Mouse (Mus musculus) regulatory T cell (primary cell): ENCODE results near the gene Spsb1.

Experiments
- in situ Hi-C: fragments of 300-600 bp; cut with MboI, MseI; formaldehyde crosslinking; loops from one replicate; pipeline ENCODE4 v1.15.1; 2025; ENCODE audit warnings: high pct_unique_total_duplicates

The Spsb1 gene

GRCm38 (mm10) chr4:149918455-149919070 is 36.3 kb downstream of the Spsb1 start:
- in situ Hi-C loops: no loop called here

- in situ Hi-C loops: no loop called here
Observed at GRCm38 (mm10) chr4:149916831-149917230, 38.0 kb downstream of the Spsb1 start.

GRCm38 (mm10) chr4:149913709-149914370 is 41.0 kb downstream of the Spsb1 start:
- in situ Hi-C loops: no loop called here

- in situ Hi-C loops: no loop called here
Observed at GRCm38 (mm10) chr4:149912451-149912850, 42.4 kb downstream of the Spsb1 start.

GRCm38 (mm10) chr4:149910558-149910957 is 44.3 kb downstream of the Spsb1 start:
- in situ Hi-C loops: no loop called here

- in situ Hi-C loops: loop anchor here (5.0 kb wide), 1 partner anchor 33 kb away; no protein-coding TSS in a partner anchor
Observed at GRCm38 (mm10) chr4:149909551-149909950, 45.3 kb downstream of the Spsb1 start.

GRCm38 (mm10) chr4:149908923-149909322 is 45.9 kb downstream of the Spsb1 start:
- in situ Hi-C loops: loop anchor here (5.0 kb wide), 1 partner anchor 33 kb away; no protein-coding TSS in a partner anchor

- in situ Hi-C loops: loop anchor here (5.0 kb wide), 1 partner anchor 35 kb away; no protein-coding TSS in a partner anchor
Observed at GRCm38 (mm10) chr4:149907656-149908055, 47.2 kb downstream of the Spsb1 start.

- in situ Hi-C loops: loop anchor here (5.0 kb wide), 1 partner anchor 35 kb away; no protein-coding TSS in a partner anchor
Observed at GRCm38 (mm10) chr4:149906921-149907320, 47.9 kb downstream of the Spsb1 start.

GRCm38 (mm10) chr4:149905302-149905974 is 49.4 kb downstream of the Spsb1 start:
- in situ Hi-C loops: loop anchor here (5.0 kb wide), 1 partner anchor 37 kb away; no protein-coding TSS in a partner anchor

GRCm38 (mm10) chr4:149903026-149903425 is 51.8 kb downstream of the Spsb1 start:
- in situ Hi-C loops: no loop called here

GRCm38 (mm10) chr4:149901349-149901782 is 53.5 kb downstream of the Spsb1 start:
- in situ Hi-C loops: no loop called here

- in situ Hi-C loops: no loop called here
Observed at GRCm38 (mm10) chr4:149897661-149898260, 57.1 kb downstream of the Spsb1 start.

GRCm38 (mm10) chr4:149896024-149896538 is 58.8 kb downstream of the Spsb1 start:
- in situ Hi-C loops: no loop called here

GRCm38 (mm10) chr4:149895226-149895625 is 59.6 kb downstream of the Spsb1 start:
- in situ Hi-C loops: no loop called here

GRCm38 (mm10) chr4:149894300-149894699 is 60.5 kb downstream of the Spsb1 start:
- in situ Hi-C loops: loop anchor here (5.0 kb wide), 1 partner anchor 37 kb away; no protein-coding TSS in a partner anchor

- in situ Hi-C loops: loop anchor here (5.0 kb wide), 1 partner anchor 36 kb away; no protein-coding TSS in a partner anchor
Observed at GRCm38 (mm10) chr4:149893611-149894151, 61.2 kb downstream of the Spsb1 start.

GRCm38 (mm10) chr4:149891172-149891960 is 63.5 kb downstream of the Spsb1 start:
- in situ Hi-C loops: loop anchor here (5.0 kb wide), 1 partner anchor 34 kb away; no protein-coding TSS in a partner anchor

- in situ Hi-C loops: loop anchor here (5.0 kb wide), 1 partner anchor 33 kb away; no protein-coding TSS in a partner anchor
Observed at GRCm38 (mm10) chr4:149890551-149890950, 64.3 kb downstream of the Spsb1 start.

GRCm38 (mm10) chr4:149889851-149890250 is 65.0 kb downstream of the Spsb1 start:
- in situ Hi-C loops: loop anchor here (5.0 kb wide), 1 partner anchor 33 kb away; no protein-coding TSS in a partner anchor
